Mouse (Mus musculus): Measurements from ENCODE around the gene Olfr263.
"Not testable (repeated sequence)": the region's sequence is repeated elsewhere in the genome, so short reads cannot be mapped to it uniquely, and the experiment has no call there.

Gene Olfr263

GRCm38 (mm10) chr13:21129339-21129738, at the start of gene Olfr263:
Gene Olfr263, plus strand, starts transcription at chr13:21129639.
- DNase-seq (ENCODE audit: low read depth, low spot score) = not testable (repeated sequence)

- DNase-seq (ENCODE audit: low read depth, low spot score) = no peak
Measured at GRCm38 (mm10) chr13:21082686-21083085, 46.8 kb upstream of the Olfr263 start.

- DNase-seq (ENCODE audit: low read depth, low spot score) = no peak
Measured at GRCm38 (mm10) chr13:21109759-21110158, 19.7 kb upstream of the Olfr263 start.

- DNase-seq (ENCODE audit: low read depth, low spot score) = no peak
Measured at GRCm38 (mm10) chr13:21110441-21110840, 19.0 kb upstream of the Olfr263 start.

GRCm38 (mm10) chr13:21111183-21111582, 18.3 kb upstream of the Olfr263 start, which contains the start of gene Olfr1369-ps1:
Gene Olfr1369-ps1, plus strand, starts transcription at chr13:21111483.
- not testable (repeated sequence) for DNase-seq (ENCODE audit: low read depth, low spot score)

GRCm38 (mm10) chr13:21114121-21114520, 15.3 kb upstream of the Olfr263 start:
- no peak for DNase-seq (ENCODE audit: low read depth, low spot score)

- DNase-seq (ENCODE audit: low read depth, low spot score) = peak; percentile 49
Measured at GRCm38 (mm10) chr13:21142421-21142820, 13.0 kb downstream of the Olfr263 start.

- no peak for DNase-seq (ENCODE audit: low read depth, low spot score)
Measured at GRCm38 (mm10) chr13:21145767-21146166, 16.3 kb downstream of the Olfr263 start, which contains the start of gene Olfr1368. Gene Olfr1368, minus strand, starts transcription at chr13:21145867.

GRCm38 (mm10) chr13:21155888-21156287, 26.4 kb downstream of the Olfr263 start:
- DNase-seq (ENCODE audit: low read depth, low spot score) = no peak

GRCm38 (mm10) chr13:21158071-21158470, 28.6 kb downstream of the Olfr263 start:
- no peak for DNase-seq (ENCODE audit: low read depth, low spot score)

GRCm38 (mm10) chr13:21158785-21159474, 29.5 kb downstream of the Olfr263 start:
- DNase-seq (ENCODE audit: low read depth, low spot score) = peak; percentile 90

GRCm38 (mm10) chr13:21159475-21159819, 30.0 kb downstream of the Olfr263 start:
- peak; percentile 72 for DNase-seq (ENCODE audit: low read depth, low spot score)

GRCm38 (mm10) chr13:21160041-21160511, 30.6 kb downstream of the Olfr263 start:
- DNase-seq (ENCODE audit: low read depth, low spot score) = peak; percentile 50

- peak; percentile 92 for DNase-seq (ENCODE audit: low read depth, low spot score)
Measured at GRCm38 (mm10) chr13:21160657-21161590, 31.5 kb downstream of the Olfr263 start.

GRCm38 (mm10) chr13:21161591-21161990, 32.2 kb downstream of the Olfr263 start:
- no peak for DNase-seq (ENCODE audit: low read depth, low spot score)

GRCm38 (mm10) chr13:21162591-21162990, 33.2 kb downstream of the Olfr263 start:
- DNase-seq (ENCODE audit: low read depth, low spot score) = no peak

GRCm38 (mm10) chr13:21166936-21167909, 37.8 kb downstream of the Olfr263 start:
- DNase-seq (ENCODE audit: low read depth, low spot score) = peak; percentile 92

- DNase-seq (ENCODE audit: low read depth, low spot score) = peak; percentile 81
Measured at GRCm38 (mm10) chr13:21167910-21168300, 38.5 kb downstream of the Olfr263 start.

- DNase-seq (ENCODE audit: low read depth, low spot score) = peak; percentile 77
Measured at GRCm38 (mm10) chr13:21168371-21169011, 39.1 kb downstream of the Olfr263 start.

- DNase-seq (ENCODE audit: low read depth, low spot score) = peak; percentile 69
Measured at GRCm38 (mm10) chr13:21169121-21169656, 39.8 kb downstream of the Olfr263 start.
